Mouse (Mus musculus): Measurements from ENCODE around the gene Themis2. TPM values are rescaled to one million over a fixed set of nuclear protein-coding genes. Genes with fewer than 3 reads are reported as not detected.

Themis2 gene
- total RNA-seq, 2 experiments from 2014 or later = 9.4 to 10.7 TPM

Other genes with a start within 250 kb of the Themis2 start
- gene Ptafr, start 232.3 kb downstream of the Themis2 start, total RNA-seq (2015; ENCODE audit: low replicate concordance) = 3.1 and 9.0 TPM in 2 replicates
- gene Ptafr, start 232.3 kb downstream of the Themis2 start, total RNA-seq (2017; ENCODE audit: low replicate concordance) = 6.6 and 7.7 TPM in 2 replicates
- 25.6 and 33.9 TPM in 2 replicates for gene Eya3, start 157.4 kb downstream of the Themis2 start, total RNA-seq (2015; ENCODE audit: low replicate concordance)
- gene Eya3, start 157.4 kb downstream of the Themis2 start, total RNA-seq (2017; ENCODE audit: low replicate concordance) = 15.1 and 34.6 TPM in 2 replicates
- 1.7 and 1.9 TPM in 2 replicates for gene Xkr8, start 63.8 kb downstream of the Themis2 start, total RNA-seq (2015; ENCODE audit: low replicate concordance)
- 0.43 and 0.70 TPM in 2 replicates for gene Xkr8, start 63.8 kb downstream of the Themis2 start, total RNA-seq (2017; ENCODE audit: low replicate concordance)
- gene Smpdl3b, start 39.1 kb downstream of the Themis2 start, total RNA-seq (2015; ENCODE audit: low replicate concordance) = 3.3 TPM in 1 of 2 replicates, not detected in the other
- gene Smpdl3b, start 39.1 kb downstream of the Themis2 start, total RNA-seq (2017; ENCODE audit: low replicate concordance) = 0.26 TPM in 1 of 2 replicates, not detected in the other
- 17.3 and 20.6 TPM in 2 replicates for gene Rpa2, start 28.1 kb downstream of the Themis2 start, total RNA-seq (2015; ENCODE audit: low replicate concordance)
- gene Rpa2, start 28.1 kb downstream of the Themis2 start, total RNA-seq (2017; ENCODE audit: low replicate concordance) = 30.3 and 36.7 TPM in 2 replicates
- 8.8 and 12.5 TPM in 2 replicates for gene Ppp1r8, start 46.8 kb upstream of the Themis2 start, total RNA-seq (2015; ENCODE audit: low replicate concordance)
- 12.5 and 15.1 TPM in 2 replicates for gene Ppp1r8, start 46.8 kb upstream of the Themis2 start, total RNA-seq (2017; ENCODE audit: low replicate concordance)
- gene Stx12, start 88.1 kb upstream of the Themis2 start, total RNA-seq (2015; ENCODE audit: low replicate concordance) = 18.0 and 23.1 TPM in 2 replicates
- 20.8 and 28.8 TPM in 2 replicates for gene Stx12, start 88.1 kb upstream of the Themis2 start, total RNA-seq (2017; ENCODE audit: low replicate concordance)
- gene Fam76a, start 126.2 kb upstream of the Themis2 start, total RNA-seq (2015; ENCODE audit: low replicate concordance) = 26.5 and 39.9 TPM in 2 replicates
- gene Fam76a, start 126.2 kb upstream of the Themis2 start, total RNA-seq (2017; ENCODE audit: low replicate concordance) = 47.6 and 53.9 TPM in 2 replicates
- 12.1 and 21.5 TPM in 2 replicates for gene Fgr, start 177.7 kb upstream of the Themis2 start, total RNA-seq (2015; ENCODE audit: low replicate concordance)
- 13.4 and 18.7 TPM in 2 replicates for gene Fgr, start 177.7 kb upstream of the Themis2 start, total RNA-seq (2017; ENCODE audit: low replicate concordance)
- gene Ahdc1, start 214.9 kb upstream of the Themis2 start, total RNA-seq (2015; ENCODE audit: low replicate concordance) = 1.2 and 10.2 TPM in 2 replicates
- gene Ahdc1, start 214.9 kb upstream of the Themis2 start, total RNA-seq (2017; ENCODE audit: low replicate concordance) = 0.17 and 4.2 TPM in 2 replicates